Mouse (Mus musculus) E14TG2a.4 (cell line): ENCODE data around the gene Osbpl10.
"Not testable (repeated sequence)": the region's sequence is repeated elsewhere in the genome, so short reads cannot be mapped to it uniquely, and the experiment has no call there.

Source experiments
- H3K27me3 ChIP-seq: 2 replicates; pipeline ENCODE4 v1.6.1; 2014; ENCODE audit warnings: low read length, control low read depth; ENCODE audit not compliant: insufficient read depth
- H3K36me3 ChIP-seq: 2 replicates; pipeline ENCODE4 v1.6.1; 2014; ENCODE audit warnings: low read length, control low read depth; ENCODE audit not compliant: insufficient read depth
- H3K4me1 ChIP-seq: replicated peaks from 2 replicates; pipeline ENCODE4 v1.6.1; 2014; ENCODE audit warnings: low read depth, low read length, control low read depth
- H3K4me3 ChIP-seq: replicated peaks from 2 replicates; pipeline ENCODE4 v1.5.1; 2014; ENCODE audit warnings: mild to moderate bottlenecking, low read length
- H3K9me3 ChIP-seq: 2 replicates; pipeline ENCODE4 v1.6.1; 2014; ENCODE audit warnings: low read length, control low read depth
- CTCF ChIP-seq: conservative IDR thresholded peaks from 2 replicates; pipeline ENCODE4 v1.5.1; 2014; ENCODE audit warnings: low read length
- NANOG ChIP-seq: IDR thresholded peaks from 2 replicates; pipeline ENCODE4 v1.6.1; 2014; ENCODE audit warnings: borderline replicate concordance, low read length, mixed read lengths
- POU5F1 ChIP-seq: IDR thresholded peaks from 2 replicates; pipeline ENCODE4 v1.6.1; 2014; ENCODE audit warnings: low read length, borderline replicate concordance

Gene Osbpl10

GRCm38 (mm10) chr9:114944642-114945041 lies 33.7 kb upstream of the Osbpl10 start:
- no peak overlapping the region for H3K4me3 ChIP-seq
- TF ChIP-seq POU5F1 (no peak), CTCF (no peak), NANOG (no peak)
- H3K27me3 ChIP-seq, result peaks cover 4% of the 10 kb centered on the region; the same call in 1 of the 2 replicates
- H3K9me3 ChIP-seq, result peaks cover 35% of the 10 kb centered on the region
- peaks cover 13% of the 10 kb centered on the region; the same call in 1 of the 2 replicates for H3K4me1 ChIP-seq
- H3K36me3 ChIP-seq, result no peaks in the 10 kb centered on the region

- Histone ChIP-seq H3K9me3 (peaks cover 35% of the 10 kb centered on the region), H3K4me3 (no peak overlapping the region), H3K36me3 (no peaks in the 10 kb centered on the region), H3K27me3 (peaks cover 4% of the 10 kb centered on the region; the same call in 1 of the 2 replicates), H3K4me1 (peaks cover 10% of the 10 kb centered on the region; the same call in 1 of the 2 replicates)
- TF ChIP-seq NANOG (no peak), CTCF (peak; percentile 42)
Observed at GRCm38 (mm10) chr9:114945576-114945975, 32.8 kb upstream of the Osbpl10 start.

GRCm38 (mm10) chr9:114948395-114948794 lies 30.0 kb upstream of the Osbpl10 start:
- H3K4me3 ChIP-seq, result no peak overlapping the region
- TF ChIP-seq CTCF (no peak), NANOG (no peak), POU5F1 (no peak)
- H3K9me3 ChIP-seq, result peaks cover 7% of the 10 kb centered on the region
- H3K4me1 ChIP-seq, result peaks cover 9% of the 10 kb centered on the region; the same call in 1 of the 2 replicates
- peaks cover 4% of the 10 kb centered on the region; the same call in 1 of the 2 replicates for H3K27me3 ChIP-seq
- no peaks in the 10 kb centered on the region for H3K36me3 ChIP-seq

GRCm38 (mm10) chr9:114952866-114953265 lies 25.5 kb upstream of the Osbpl10 start:
- H3K36me3 ChIP-seq, result no peaks in the 10 kb centered on the region
- no peaks in the 10 kb centered on the region for H3K9me3 ChIP-seq
- H3K4me1 ChIP-seq, result peaks cover 11% of the 10 kb centered on the region; the same call in 1 of the 2 replicates
- TF ChIP-seq CTCF, result peak; percentile 73
- no peak for TF ChIP-seq NANOG
- H3K4me3 ChIP-seq, result no peak overlapping the region
- no peaks in the 10 kb centered on the region for H3K27me3 ChIP-seq

DNA sequence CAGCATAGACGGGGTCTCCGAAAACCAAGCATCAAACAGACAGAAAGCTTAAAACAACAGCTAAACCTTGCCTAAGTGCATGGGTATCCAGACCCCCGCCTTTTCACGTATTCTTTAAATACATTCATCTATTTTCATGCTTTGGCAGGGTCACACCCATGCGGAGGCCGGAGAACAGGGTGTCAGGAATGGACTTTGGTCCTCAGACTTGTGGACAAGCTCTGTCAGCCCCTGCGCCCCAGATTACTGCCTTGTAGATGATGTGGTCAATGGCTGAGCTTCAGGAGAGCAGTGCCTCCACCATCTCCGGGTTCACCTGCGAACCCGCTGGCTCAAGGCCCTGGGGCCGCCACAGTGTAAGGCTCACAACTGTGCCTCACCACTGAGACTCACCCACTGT lies 23.0 kb upstream of the Osbpl10 start:
- Histone ChIP-seq H3K9me3 (no peaks in the 10 kb centered on the region), H3K27me3 (no peaks in the 10 kb centered on the region), H3K36me3 (no peaks in the 10 kb centered on the region), H3K4me1 (peaks cover 3% of the 10 kb centered on the region; the same call in 1 of the 2 replicates), H3K4me3 (no peak overlapping the region)
- TF ChIP-seq POU5F1, result no peak
- no peak for TF ChIP-seq CTCF
- no peak for TF ChIP-seq NANOG

GRCm38 (mm10) chr9:114956945-114957344 lies 21.4 kb upstream of the Osbpl10 start:
- Histone ChIP-seq H3K4me3 (no peak overlapping the region), H3K36me3 (no peaks in the 10 kb centered on the region), H3K9me3 (no peaks in the 10 kb centered on the region), H3K27me3 (no peaks in the 10 kb centered on the region), H3K4me1 (peaks cover 3% of the 10 kb centered on the region; the same call in 1 of the 2 replicates)
- TF ChIP-seq CTCF (peak; percentile 87), NANOG (no peak)

DNA sequence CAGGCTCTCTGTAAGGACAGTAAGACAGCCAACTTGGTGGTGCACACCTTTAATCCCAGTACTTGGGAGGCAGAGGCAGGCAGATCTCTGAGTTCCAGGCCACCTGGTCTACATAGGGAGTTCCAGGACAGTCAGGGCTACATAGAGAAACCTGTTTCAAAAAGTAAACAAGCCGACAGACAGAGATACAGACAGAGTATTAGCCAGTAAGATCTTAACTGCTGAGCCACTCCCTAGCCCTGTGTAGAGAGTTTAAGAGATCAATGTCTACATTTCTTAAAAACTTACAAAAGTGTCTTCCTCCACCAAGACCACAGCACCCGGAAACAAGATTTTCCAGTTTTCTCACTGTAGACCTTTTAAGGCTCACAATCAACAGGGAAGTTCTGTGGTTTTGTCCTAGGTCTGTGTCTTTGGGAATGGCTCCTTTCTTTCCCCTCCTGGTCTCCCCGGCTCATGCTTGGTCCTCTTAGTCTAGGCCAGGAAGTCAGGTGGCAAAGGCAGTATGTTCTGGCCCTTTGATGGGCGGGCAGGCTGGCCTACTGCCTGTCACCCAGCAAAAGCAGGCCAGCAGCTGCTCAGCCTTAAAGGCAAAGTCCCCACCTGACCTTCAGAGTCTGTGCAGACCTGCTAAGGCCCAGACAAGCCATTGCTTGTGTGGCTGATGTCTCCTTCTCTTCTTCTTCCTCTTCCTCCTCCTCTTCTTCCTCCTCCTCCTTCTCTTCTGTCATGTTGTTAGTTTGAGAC lies 18.2 kb upstream of the Osbpl10 start:
- no peaks in the 10 kb centered on the region for H3K9me3 ChIP-seq
- 0 out of 2 replicates have a peak, but pooled peaks cover 2% of the 10 kb centered on the region for H3K27me3 ChIP-seq
- peaks cover 13% of the 10 kb centered on the region for H3K4me1 ChIP-seq
- TF ChIP-seq CTCF (no peak), POU5F1 (no peak), NANOG (no peak)
- H3K4me3 ChIP-seq, result no peak overlapping the region
- H3K36me3 ChIP-seq, result no peaks in the 10 kb centered on the region

DNA sequence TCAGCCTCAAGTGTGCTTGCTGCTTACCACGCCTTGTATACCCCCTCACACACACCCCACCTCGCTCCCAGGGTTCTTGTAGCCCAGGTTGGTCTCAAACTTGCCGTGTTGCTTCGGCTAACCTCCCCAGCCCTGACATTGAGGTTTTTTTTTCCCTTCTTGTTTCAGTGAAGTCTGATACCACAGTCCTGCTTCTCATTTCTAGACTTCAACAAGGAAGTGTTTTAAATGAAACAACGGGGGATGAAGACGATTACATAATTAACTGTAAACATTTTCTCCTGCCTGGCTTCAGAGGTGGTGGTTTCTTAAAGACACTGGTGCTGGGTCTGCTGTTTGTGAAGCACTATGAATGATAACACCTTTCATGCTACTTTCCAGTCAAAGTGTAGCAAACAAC lies 17.5 kb upstream of the Osbpl10 start:
- Histone ChIP-seq H3K4me3 (no peak overlapping the region), H3K27me3 (0 out of 2 replicates have a peak, but pooled peaks cover 2% of the 10 kb centered on the region), H3K4me1 (peaks cover 16% of the 10 kb centered on the region), H3K36me3 (no peaks in the 10 kb centered on the region), H3K9me3 (no peaks in the 10 kb centered on the region)
- TF ChIP-seq POU5F1, result no peak
- TF ChIP-seq NANOG, result no peak
- TF ChIP-seq CTCF, result no peak

GRCm38 (mm10) chr9:114964093-114964492 lies 14.3 kb upstream of the Osbpl10 start:
- Histone ChIP-seq H3K4me3 (no peak overlapping the region), H3K4me1 (peaks cover 31% of the 10 kb centered on the region), H3K36me3 (no peaks in the 10 kb centered on the region), H3K9me3 (no peaks in the 10 kb centered on the region), H3K27me3 (0 out of 2 replicates have a peak, but pooled peaks cover 2% of the 10 kb centered on the region)
- TF ChIP-seq POU5F1 (no peak), CTCF (no peak), NANOG (no peak)

DNA sequence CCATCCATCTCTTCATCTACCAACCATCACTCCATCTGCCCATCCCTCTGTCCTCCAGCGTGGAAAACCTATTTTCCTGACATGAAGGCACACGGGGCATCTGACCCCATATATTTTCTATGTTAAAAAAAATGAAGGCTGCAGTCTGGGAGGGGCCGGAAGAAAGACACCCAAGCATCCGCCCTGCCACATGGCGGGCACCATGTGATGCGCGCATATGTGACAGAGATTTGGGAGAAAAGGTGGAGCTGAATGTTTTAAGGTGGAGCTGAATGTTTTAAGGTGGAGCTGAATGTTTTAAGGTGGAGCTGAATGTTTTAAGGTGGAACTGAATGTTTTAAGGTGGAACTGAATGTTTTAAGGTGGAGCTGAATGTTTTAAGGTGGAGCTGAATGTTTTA lies 12.1 kb upstream of the Osbpl10 start:
- not testable (repeated sequence) for H3K27me3 ChIP-seq, H3K36me3 ChIP-seq, H3K9me3 ChIP-seq
- peaks cover 31% of the 10 kb centered on the region for H3K4me1 ChIP-seq
- peak overlapping the region; percentile 67 for H3K4me3 ChIP-seq
